Mouse (Mus musculus): Measurements from ENCODE around the gene Rhbdd3.

Gene Rhbdd3

GRCm38 (mm10) chr11:5130111-5130665 is 31.5 kb downstream of the Rhbdd3 start:
- no peak for DNase-seq

GRCm38 (mm10) chr11:5132751-5133150 is 34.0 kb downstream of the Rhbdd3 start:
- DNase-seq, result no peak

GRCm38 (mm10) chr11:5135914-5136313 is 37.2 kb downstream of the Rhbdd3 start:
- no peak for DNase-seq

GRCm38 (mm10) chr11:5138642-5139041 is 39.9 kb downstream of the Rhbdd3 start:
- DNase-seq, result no peak

GRCm38 (mm10) chr11:5139372-5139771 is 40.6 kb downstream of the Rhbdd3 start:
- no peak for DNase-seq

- DNase-seq, result no peak
These were observed 41.9 kb downstream of the Rhbdd3 start for GRCm38 (mm10) chr11:5140619-5141018.

- no peak for DNase-seq
These were observed 42.5 kb downstream of the Rhbdd3 start for GRCm38 (mm10) chr11:5141252-5141651.

- DNase-seq, result no peak
These were observed 43.2 kb downstream of the Rhbdd3 start for GRCm38 (mm10) chr11:5141965-5142364.

GRCm38 (mm10) chr11:5145600-5145999 is 46.9 kb downstream of the Rhbdd3 start:
- DNase-seq, result no peak

- DNase-seq, result peak; percentile 32 to 35
These were observed 50.5 kb downstream of the Rhbdd3 start for GRCm38 (mm10) chr11:5149249-5149648.

GRCm38 (mm10) chr11:5149955-5150354 is 51.2 kb downstream of the Rhbdd3 start:
- DNase-seq, result peak in 1 of 2 experiments; percentile 13

GRCm38 (mm10) chr11:5150416-5151246 is 51.9 kb downstream of the Rhbdd3 start:
- DNase-seq, result peak; percentile 51 to 56

- DNase-seq, result no peak
These were observed 52.5 kb downstream of the Rhbdd3 start for GRCm38 (mm10) chr11:5151247-5151630.

- peak in 1 of 2 experiments; percentile 31 for DNase-seq
These were observed 53.1 kb downstream of the Rhbdd3 start, which contains the start of gene Emid1 for GRCm38 (mm10) chr11:5151680-5152337. Emid1 (minus strand) TSS chr11:5152257.

GRCm38 (mm10) chr11:5154961-5155805 is 56.5 kb downstream of the Rhbdd3 start:
- DNase-seq, result no peak

All from spleen, adult 18-20 months (tissue).